Mouse (Mus musculus) stomach, postnatal 0 days (tissue): Measurements from ENCODE around the gene Mctp1.

Experiments
- CTCF ChIP-seq: IDR thresholded peaks from 2 replicates; pipeline ENCODE4 v1.5.1; 2016; ENCODE audit warnings: antibody characterized with exemption, low read depth, mild to moderate bottlenecking, moderate library complexity
- EP300 ChIP-seq: optimal IDR thresholded peaks from 2 replicates; pipeline ENCODE3; 2016; ENCODE audit warnings: antibody characterized with exemption

DNA sequence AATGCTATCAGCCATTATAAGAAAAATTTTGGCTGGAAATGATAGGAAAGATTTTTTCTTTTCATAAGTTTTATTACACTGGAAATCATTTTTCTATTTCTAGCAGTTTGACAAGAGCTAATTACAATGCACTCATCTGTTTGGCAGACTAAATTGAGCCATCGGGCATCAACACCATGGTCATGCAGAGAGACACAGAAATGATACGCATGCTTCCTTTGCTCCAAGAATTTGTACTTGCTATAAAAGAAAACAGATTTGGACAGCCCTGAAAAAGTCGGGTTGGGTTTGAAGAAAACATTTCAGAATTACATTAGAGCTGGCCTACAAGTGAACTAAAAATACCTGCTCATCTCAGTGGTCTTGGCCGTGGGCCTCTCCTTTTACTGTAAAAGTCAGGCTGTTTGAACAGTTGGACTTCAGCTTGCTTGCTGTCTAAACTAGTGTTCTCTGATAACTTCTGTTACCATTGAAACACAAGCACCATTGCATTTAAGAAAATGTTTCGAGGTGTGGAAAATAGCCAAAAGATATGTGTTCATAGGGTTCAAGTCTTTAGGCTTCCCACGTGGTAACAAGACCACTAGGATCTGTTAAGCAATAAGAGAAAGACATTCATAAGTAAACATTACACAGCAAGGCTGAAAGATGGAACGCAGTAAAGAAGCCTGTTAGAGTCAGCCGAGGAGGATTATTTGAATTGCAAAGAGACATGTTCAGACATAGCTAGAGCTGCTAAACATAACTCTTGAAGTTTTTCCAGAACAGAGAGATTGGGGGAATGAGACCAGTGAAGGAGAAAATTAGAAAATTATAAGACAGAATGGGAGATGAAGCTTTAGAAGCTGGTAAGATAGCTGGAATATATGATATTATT lies 493.8 kb downstream of the Mctp1 start:
- TF ChIP-seq CTCF = no peak
- no peak for TF ChIP-seq EP300
